Mouse (Mus musculus): ENCODE results near the gene Slbp.

Slbp gene

GRCm38 (mm10) chr5:33681611-33682388 lies 29.4 kb upstream of the Slbp start:
- in situ Hi-C loops (cut with MboI, MseI), result no loop called here

GRCm38 (mm10) chr5:33681044-33681443 lies 28.7 kb upstream of the Slbp start:
- in situ Hi-C loops (cut with MboI, MseI), result no loop called here

GRCm38 (mm10) chr5:33678244-33678643 lies 25.9 kb upstream of the Slbp start:
- in situ Hi-C loops (cut with MboI, MseI), result no loop called here

- in situ Hi-C loops (cut with MboI, MseI), result no loop called here
These were observed 23.6 kb upstream of the Slbp start for GRCm38 (mm10) chr5:33675964-33676363.

GRCm38 (mm10) chr5:33674439-33674838 lies 22.1 kb upstream of the Slbp start:
- in situ Hi-C loops (cut with MboI, MseI), result loop anchor here (5.0 kb wide), 1 partner anchor 248 kb away; no protein-coding TSS in a partner anchor

GRCm38 (mm10) chr5:33671659-33672058 lies 19.3 kb upstream of the Slbp start:
- in situ Hi-C loops (cut with MboI, MseI), result loop anchor here (5.0 kb wide), 1 partner anchor 251 kb away; no protein-coding TSS in a partner anchor

- in situ Hi-C loops (cut with MboI, MseI), result no loop called here
These were observed 15.8 kb upstream of the Slbp start for GRCm38 (mm10) chr5:33668223-33668622.

- in situ Hi-C loops (cut with MboI, MseI), result loop anchor here (5.0 kb wide), 1 partner anchor 36 kb away; no protein-coding TSS in a partner anchor
These were observed 6.3 kb upstream of the Slbp start for GRCm38 (mm10) chr5:33658664-33659050.

- in situ Hi-C loops (cut with MboI, MseI), result loop anchor here (5.0 kb wide), 1 partner anchor 36 kb away; no protein-coding TSS in a partner anchor
These were observed 5.7 kb upstream of the Slbp start, which contains the start of the genes Tacc3 and Tmem129 for GRCm38 (mm10) chr5:33657787-33658663. Gene Tacc3, plus strand, starts transcription at chr5:33658128. Gene Tmem129, minus strand, starts transcription at chr5:33658416.

GRCm38 (mm10) chr5:33657251-33657786 lies 4.9 kb upstream of the Slbp start:
- in situ Hi-C loops (cut with MboI, MseI), result loop anchor here (5.0 kb wide), 1 partner anchor 35 kb away; no protein-coding TSS in a partner anchor

- in situ Hi-C loops (cut with MboI, MseI), result loop anchor here (5.0 kb wide), 1 partner anchor 34 kb away; no protein-coding TSS in a partner anchor
These were observed 4.4 kb upstream of the Slbp start for GRCm38 (mm10) chr5:33656739-33657138.

GRCm38 (mm10) chr5:33655251-33655840 lies 3.0 kb upstream of the Slbp start:
- in situ Hi-C loops (cut with MboI, MseI), result loop anchor here (5.0 kb wide), 1 partner anchor 33 kb away; no protein-coding TSS in a partner anchor

- in situ Hi-C loops (cut with MboI, MseI), result no loop called here
These were observed 2.0 kb upstream of the Slbp start for GRCm38 (mm10) chr5:33654424-33654823.

- in situ Hi-C loops (cut with MboI, MseI), result no loop called here
These were observed 404 bp upstream of the Slbp start for GRCm38 (mm10) chr5:33652783-33653173.

- in situ Hi-C loops (cut with MboI, MseI), result no loop called here
These were observed 843 bp downstream of the Slbp start for GRCm38 (mm10) chr5:33651541-33651920.

- in situ Hi-C loops (cut with MboI, MseI), result no loop called here
These were observed 1.4 kb downstream of the Slbp start for GRCm38 (mm10) chr5:33651017-33651416.

GRCm38 (mm10) chr5:33640652-33641051 lies 11.7 kb downstream of the Slbp start:
- in situ Hi-C loops (cut with MboI, MseI), result loop anchor here (25.0 kb wide), 1 partner anchor 803 kb away; the partner anchor contains the start of gene Gm20671

- in situ Hi-C loops (cut with MboI, MseI), result loop anchor here (25.0 kb wide), 1 partner anchor 802 kb away; the partner anchor contains the start of gene Gm20671
These were observed 13.5 kb downstream of the Slbp start for GRCm38 (mm10) chr5:33638826-33639225.

- in situ Hi-C loops (cut with MboI, MseI), result loop anchor here (25.0 kb wide), 1 partner anchor 800 kb away; the partner anchor contains the start of gene Gm20671
These were observed 14.6 kb downstream of the Slbp start for GRCm38 (mm10) chr5:33637606-33638350.

- in situ Hi-C loops (cut with MboI, MseI), result loop anchor here (25.0 kb wide), 1 partner anchor 798 kb away; the partner anchor contains the start of gene Gm20671
These were observed 17.0 kb downstream of the Slbp start for GRCm38 (mm10) chr5:33635361-33635760.

Data from regulatory T cell (primary cell).